Mouse (Mus musculus) forebrain, postnatal 0 days (tissue): ENCODE measurements around the gene Ube2d1. TPM values are rescaled to one million over a fixed set of nuclear protein-coding genes. Genes with fewer than 3 reads are reported as not detected.

Source experiments
- ATAC-seq: fragments of 200-750 bp; cut with Nextera tagmentation; 2 replicates; pipeline ENCODE4 v1.8.0; 2017; ENCODE audit warnings: mild to moderate bottlenecking, moderate library complexity
- DNase-seq: peaks from one replicate; pipeline ENCODE4 v3.0.0-alpha.2; 2015
- H3K27ac ChIP-seq: fragments of 300-500 bp; sonication (generic); 2 replicates; pipeline ENCODE4 v1.5.1; 2014; ENCODE audit warnings: low read depth, mild to moderate bottlenecking, antibody characterized with exemption, low read length, moderate library complexity, mixed read lengths
- H3K27me3 ChIP-seq: fragments of 300-500 bp; sonication (generic); 2 replicates; pipeline ENCODE4 v1.6.1; 2014; ENCODE audit warnings: mild to moderate bottlenecking, low read length, mixed read lengths; ENCODE audit not compliant: insufficient read depth
- H3K36me3 ChIP-seq: fragments of 300-500 bp; sonication (generic); 2 replicates; pipeline ENCODE4 v1.6.1; 2014; ENCODE audit warnings: mild to moderate bottlenecking, moderate library complexity; ENCODE audit not compliant: insufficient read depth
- H3K4me1 ChIP-seq: fragments of 300-500 bp; sonication (generic); 2 replicates; pipeline ENCODE4 v1.6.1; 2014; ENCODE audit warnings: antibody characterized with exemption; ENCODE audit not compliant: insufficient read depth
- H3K4me2 ChIP-seq: fragments of 300-500 bp; sonication (generic); 2 replicates; pipeline ENCODE4 v1.6.1; 2014; ENCODE audit warnings: low read depth, mild to moderate bottlenecking, moderate library complexity
- H3K4me3 ChIP-seq: fragments of 300-500 bp; sonication (generic); 2 replicates; pipeline ENCODE4 v1.5.1; 2014; ENCODE audit warnings: low read depth, low read length, mixed read lengths
- H3K9ac ChIP-seq: fragments of 300-500 bp; sonication (generic); 2 replicates; pipeline ENCODE4 v1.6.1; 2014; ENCODE audit warnings: mild to moderate bottlenecking
- H3K9me3 ChIP-seq: fragments of 300-500 bp; sonication (generic); 2 replicates; pipeline ENCODE4 v1.6.1; 2016; ENCODE audit warnings: low read length
- CTCF ChIP-seq: sonication (generic); IDR thresholded peaks from 2 replicates; pipeline ENCODE4 v1.5.1; 2016; ENCODE audit warnings: antibody characterized with exemption, control low read depth, low read depth
- WGBS: fragments of 180-500 bp; shearing (Covaris S2); extraction: QIAGEN DNeasy Blood & Tissue Kit; methylation state at CpG from one replicate; pipeline ENCODE4 v1.1.7; 2014; 5-methylcytosine and 5-hydroxymethylcytosine counted together
- polyA plus RNA-seq: library from polyadenylated mRNA; unstranded; fragments of >200 nt; fragmentation: Nextera tagmentation; extraction: Ambion mirVana; gene quantifications from 2 replicates; pipeline ENCODE4 v1.2.1, GENCODE M21; 2015
- total RNA-seq: library from RNA; depleted of rRNA; stranded (reverse); fragments of >200 nt; gene quantifications from 2 replicates; pipeline ENCODE4 v1.2.3, GENCODE M21; 2014

Gene Ube2d1
- total and polyA plus RNA-seq, 2 experiments from 2014 or later, result 82.6 to 227 TPM

- DNase-seq, result no peak
Observed at GRCm38 (mm10) chr10:71310288-71310687, 25.2 kb upstream of the Ube2d1 start.

GRCm38 (mm10) chr10:71308199-71308598 is 23.1 kb upstream of the Ube2d1 start:
- Histone ChIP-seq H3K36me3 (no peaks in the 10 kb centered on the region), H3K4me2 (no peak overlapping the region), H3K27me3 (no peaks in the 10 kb centered on the region), H3K9me3 (no peaks in the 10 kb centered on the region), H3K27ac (no peak overlapping the region), H3K4me3 (no peak overlapping the region), H3K9ac (no peak overlapping the region), H3K4me1 (no peaks in the 10 kb centered on the region)
- TF ChIP-seq CTCF, result no peak
- WGBS, result 92% methylated on average over 5 of the region's 5 CpGs
- ATAC-seq (no peak), DNase-seq (no peak)

More at GRCm38 (mm10) chr10:71310288-71310687, 25.2 kb upstream of the Ube2d1 start:
- Histone ChIP-seq H3K4me1 (no peaks in the 10 kb centered on the region), H3K4me2 (no peak overlapping the region), H3K27me3 (no peaks in the 10 kb centered on the region), H3K9me3 (no peaks in the 10 kb centered on the region), H3K4me3 (no peak overlapping the region), H3K9ac (no peak overlapping the region), H3K27ac (no peak overlapping the region), H3K36me3 (no peaks in the 10 kb centered on the region)
- 57% methylated on average over 3 of the region's 3 CpGs for WGBS
- no peak for TF ChIP-seq CTCF
- no peak for ATAC-seq

GRCm38 (mm10) chr10:71306759-71307158 is 21.7 kb upstream of the Ube2d1 start:
- Histone ChIP-seq H3K9me3 (no peaks in the 10 kb centered on the region), H3K4me3 (no peak overlapping the region), H3K36me3 (no peaks in the 10 kb centered on the region), H3K27me3 (no peaks in the 10 kb centered on the region), H3K4me1 (no peaks in the 10 kb centered on the region), H3K27ac (no peak overlapping the region), H3K4me2 (no peak overlapping the region), H3K9ac (no peak overlapping the region)
- 74% methylated on average over 6 of the region's 6 CpGs for WGBS
- DNase-seq, result no peak
- no peak for ATAC-seq
- TF ChIP-seq CTCF, result no peak

- no peaks in the 10 kb centered on the region for H3K4me1 ChIP-seq
- no peak overlapping the region; the same call in 1 of the 2 replicates for H3K4me2 ChIP-seq
- 25% methylated on average over 6 of the region's 6 CpGs for WGBS
- H3K36me3 ChIP-seq, result no peaks in the 10 kb centered on the region
- peak; percentile 57 for TF ChIP-seq CTCF
- H3K4me3 ChIP-seq, result no peak overlapping the region
- H3K27ac ChIP-seq, result no peak overlapping the region
- DNase-seq, result peak; percentile 37
- H3K9me3 ChIP-seq, result no peaks in the 10 kb centered on the region
- H3K27me3 ChIP-seq, result no peaks in the 10 kb centered on the region
- no peak for ATAC-seq
- no peak overlapping the region for H3K9ac ChIP-seq
Observed at GRCm38 (mm10) chr10:71306190-71306589, 21.1 kb upstream of the Ube2d1 start.

- no peak for DNase-seq
- no peaks in the 10 kb centered on the region for H3K4me1 ChIP-seq
Observed at GRCm38 (mm10) chr10:71302490-71302889, 17.4 kb upstream of the Ube2d1 start.

GRCm38 (mm10) chr10:71300161-71300560 is 15.1 kb upstream of the Ube2d1 start:
- no peak for TF ChIP-seq CTCF
- H3K9ac ChIP-seq, result no peak overlapping the region
- H3K4me1 ChIP-seq, result no peaks in the 10 kb centered on the region
- no peak overlapping the region for H3K27ac ChIP-seq
- H3K4me3 ChIP-seq, result no peak overlapping the region
- WGBS, result 88% methylated on average over 16 of the region's 16 CpGs
- ATAC-seq (no peak), DNase-seq (no peak)
- H3K9me3 ChIP-seq, result no peaks in the 10 kb centered on the region
- H3K4me2 ChIP-seq, result no peak overlapping the region
- no peaks in the 10 kb centered on the region for H3K36me3 ChIP-seq
- H3K27me3 ChIP-seq, result no peaks in the 10 kb centered on the region

More at GRCm38 (mm10) chr10:71302490-71302889, 17.4 kb upstream of the Ube2d1 start:
- no peaks in the 10 kb centered on the region for H3K9me3 ChIP-seq
- no peaks in the 10 kb centered on the region for H3K36me3 ChIP-seq
- no peaks in the 10 kb centered on the region for H3K27me3 ChIP-seq
- H3K27ac ChIP-seq, result no peak overlapping the region
- peak; percentile 44 for TF ChIP-seq CTCF
- H3K4me3 ChIP-seq, result no peak overlapping the region
- 24% methylated on average over 5 of the region's 5 CpGs for WGBS
- no peak overlapping the region for H3K9ac ChIP-seq
- no peak for ATAC-seq
- no peak overlapping the region for H3K4me2 ChIP-seq

GRCm38 (mm10) chr10:71293245-71293644 is 8.2 kb upstream of the Ube2d1 start:
- no peaks in the 10 kb centered on the region for H3K27me3 ChIP-seq
- no peaks in the 10 kb centered on the region for H3K36me3 ChIP-seq
- DNase-seq (no peak), ATAC-seq (no peak)
- H3K9ac ChIP-seq, result no peak overlapping the region
- no peak overlapping the region for H3K4me3 ChIP-seq
- no peak overlapping the region for H3K27ac ChIP-seq
- no peaks in the 10 kb centered on the region for H3K4me1 ChIP-seq
- no peaks in the 10 kb centered on the region for H3K9me3 ChIP-seq
- 58% methylated on average over 4 of the region's 4 CpGs for WGBS
- H3K4me2 ChIP-seq, result no peak overlapping the region
- peak; percentile 31; the same call in 1 of the 2 replicates for TF ChIP-seq CTCF
